Mouse (Mus musculus) liver, postnatal 0 days (tissue): ENCODE measurements around the gene Itgb7.

Experiments used
- CTCF ChIP-seq: sonication (generic); IDR thresholded peaks from 2 replicates; pipeline ENCODE4 v1.5.1; 2016; ENCODE audit warnings: antibody characterized with exemption, low read depth
- EP300 ChIP-seq: IDR thresholded peaks from 2 replicates; pipeline ENCODE4 v1.6.1; 2016; ENCODE audit warnings: antibody characterized with exemption, low read depth, mild to moderate bottlenecking

GRCm38 (mm10) chr15:102210816-102211215 is 20.9 kb downstream of the Itgb7 start:
- TF ChIP-seq CTCF (no peak), EP300 (no peak)
